Mouse (Mus musculus): ENCODE results near the gene Stac3. TPM values are rescaled to one million over a fixed set of nuclear protein-coding genes. Genes with fewer than 3 reads are reported as not detected.

The Stac3 gene
- polyA plus RNA-seq, 1 experiment from 2014 or later, result 2.9 TPM

DNA sequence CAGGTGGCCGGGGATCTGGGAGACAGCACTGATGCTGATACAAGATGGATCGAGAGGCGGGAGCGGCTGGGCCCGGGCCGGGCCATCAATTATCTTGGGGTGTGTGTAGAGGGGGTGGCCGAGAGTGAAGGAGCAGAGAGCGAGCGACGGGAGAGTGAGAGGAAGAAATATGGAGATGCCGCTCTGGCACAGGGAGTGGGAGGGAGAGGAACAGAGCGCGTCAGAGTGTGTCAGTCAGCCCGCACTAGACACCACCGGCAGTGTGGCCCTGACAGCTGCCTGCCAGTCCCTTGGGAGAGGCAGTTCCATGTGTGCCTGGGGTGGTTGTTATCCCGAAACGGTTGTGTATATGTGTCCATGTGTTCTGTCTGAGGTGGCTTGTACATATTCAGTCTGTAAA, 26.0 kb downstream of the Stac3 start:
- 2% methylated on average over 17 of the region's 17 CpGs for WGBS
- Histone ChIP-seq H3K4me1 (peaks cover 83% of the 10 kb centered on the region), H3K27me3 (replicated peaks) (peaks cover 5% of the 10 kb centered on the region; the same call in 1 of the 2 replicates)

GRCm38 (mm10) chr10:127530945-127531344, 29.5 kb downstream of the Stac3 start:
- Histone ChIP-seq H3K27ac (replicated peaks) (peak overlapping the region; percentile 70), H3K4me3 (replicated peaks) (peak overlapping the region; percentile 60), H3K27me3 (replicated peaks) (peaks cover 2% of the 10 kb centered on the region; the same call in 1 of the 2 replicates), H3K9ac (replicated peaks) (peak overlapping the region; percentile 34; the same call in 1 of the 2 replicates), H3K36me3 (no peaks in the 10 kb centered on the region), H3K4me2 (peak overlapping the region; percentile 94), H3K9me3 (replicated peaks) (no peaks in the 10 kb centered on the region), H3K4me1 (peaks cover 97% of the 10 kb centered on the region)
- 0% methylated on average over 17 of the region's 25 CpGs for whole genome bisulfite sequencing
- ATAC-seq (ENCODE audit: low FRiP score), result no peak

More for the DNA sequence above, 26.0 kb downstream of the Stac3 start:
- Histone ChIP-seq H3K4me3 (replicated peaks) (peak overlapping the region; percentile 7; the same call in 1 of the 2 replicates), H3K36me3 (no peaks in the 10 kb centered on the region), H3K9ac (replicated peaks) (peak overlapping the region; percentile 31), H3K9me3 (replicated peaks) (no peaks in the 10 kb centered on the region), H3K27ac (replicated peaks) (peak overlapping the region; percentile 70), H3K4me2 (peak overlapping the region; percentile 94)
- ATAC-seq (ENCODE audit: low FRiP score), result peak; percentile 3; the same call in 1 of the 2 replicates

DNA sequence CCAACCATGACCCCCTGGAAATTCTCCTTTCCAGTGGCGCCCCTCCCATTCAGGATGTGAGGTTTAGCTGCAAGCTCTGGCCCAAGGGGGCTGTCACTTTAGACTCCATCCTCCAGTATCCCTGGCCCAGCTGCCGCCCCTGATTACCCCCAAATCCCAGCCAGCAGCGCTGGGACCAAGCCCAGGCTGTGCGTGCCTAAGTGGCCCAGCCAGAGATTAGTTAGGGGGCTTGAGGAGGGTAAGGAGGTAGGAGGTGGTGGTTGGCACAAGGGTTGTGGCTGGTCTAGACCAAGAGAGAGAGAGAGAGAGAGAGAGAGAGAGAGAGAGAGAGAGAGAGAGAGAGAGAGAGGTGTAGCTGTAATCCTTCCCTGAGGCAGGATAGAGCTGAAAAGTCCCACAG, 30.1 kb downstream of the Stac3 start:
- WGBS, result 7% methylated on average over 4 of the region's 4 CpGs
- no peaks in the 10 kb centered on the region for H3K36me3 ChIP-seq
- peaks cover 2% of the 10 kb centered on the region; the same call in 1 of the 2 replicates for H3K27me3 ChIP-seq (replicated peaks)

DNA sequence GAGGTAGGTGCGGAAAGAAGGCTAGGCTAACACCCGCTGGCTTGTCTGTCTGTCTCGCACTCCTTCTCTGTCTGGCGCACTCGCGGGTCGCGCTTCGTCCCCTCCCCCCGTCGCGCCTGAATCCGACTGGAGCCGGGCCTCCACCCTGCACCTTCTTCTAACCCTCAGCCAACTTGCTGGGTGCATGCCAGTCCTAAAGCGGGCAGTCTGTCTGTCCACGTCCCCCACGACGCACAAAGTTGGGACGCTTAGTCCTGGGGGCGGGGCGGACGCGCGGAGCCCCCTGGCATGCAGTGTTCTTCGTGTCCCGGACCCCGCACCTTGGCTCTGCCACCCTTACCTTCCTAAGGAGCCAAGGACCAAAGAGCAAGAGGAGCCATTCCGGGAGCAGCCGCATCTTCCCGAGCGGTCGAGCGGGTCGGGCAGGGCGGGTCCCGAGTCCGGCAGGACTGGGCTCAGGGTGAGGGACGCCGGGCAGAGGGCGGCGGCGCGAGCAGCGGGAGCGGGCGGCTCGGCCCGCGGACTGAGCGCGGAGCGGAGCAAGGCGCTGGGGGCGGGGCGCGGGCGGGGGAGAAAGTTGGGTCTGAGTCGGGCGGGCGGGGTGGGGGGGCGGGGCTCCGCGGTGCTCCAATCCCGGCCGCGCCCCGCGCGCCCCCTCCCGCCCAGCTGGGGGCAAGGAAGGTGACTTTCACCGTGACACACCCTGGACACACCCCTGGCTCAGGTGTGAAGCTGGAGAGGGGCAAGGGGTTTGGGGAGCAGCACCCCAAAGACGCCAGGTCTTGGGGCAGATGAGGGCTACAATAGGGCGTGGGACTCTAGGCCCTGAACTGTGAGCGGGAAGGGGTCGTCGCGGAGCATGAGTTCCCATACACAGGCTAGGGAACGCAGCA, 32.8 kb downstream of the Stac3 start, which contains the start of gene Nxph4:
Gene Nxph4 (minus strand): TSS at position 524 of the 893 bp plus-strand sequence.
- under 1% methylated on average over 71 of the region's 78 CpGs for WGBS
- H3K4me1 ChIP-seq, result peaks cover 81% of the 10 kb centered on the region
- ATAC-seq (ENCODE audit: low FRiP score), result peak; percentile 15; the same call in 1 of the 2 replicates
- 0 out of 2 replicates have a peak, but pooled peaks cover 2% of the 10 kb centered on the region for H3K27me3 ChIP-seq (replicated peaks)
- peak within 1 kb of the TSS; percentile 66 for H3K9ac ChIP-seq (replicated peaks)
- H3K9me3 ChIP-seq (replicated peaks), result no peaks in the 10 kb centered on the region
- peak within 1 kb of the TSS; percentile 94 for H3K4me2 ChIP-seq
- H3K4me3 ChIP-seq (replicated peaks), result peak within 1 kb of the TSS; percentile 60
- peaks cover 10% of the 10 kb centered on the region for H3K36me3 ChIP-seq
- H3K27ac ChIP-seq (replicated peaks), result peak within 1 kb of the TSS; percentile 70

More for the DNA sequence above, 30.1 kb downstream of the Stac3 start:
- no peaks in the 10 kb centered on the region for H3K9me3 ChIP-seq (replicated peaks)
- peak overlapping the region; percentile 94 for H3K4me2 ChIP-seq
- 0 out of 2 replicates have a peak overlapping the region, but pooled peaks have one; percentile 34 for H3K9ac ChIP-seq (replicated peaks)
- peaks cover 97% of the 10 kb centered on the region for H3K4me1 ChIP-seq
- peak overlapping the region; percentile 70 for H3K27ac ChIP-seq (replicated peaks)
- no peak for ATAC-seq (ENCODE audit: low FRiP score)
- H3K4me3 ChIP-seq (replicated peaks), result peak overlapping the region; percentile 60

- WGBS, result under 1% methylated on average over 30 of the region's 30 CpGs
- Histone ChIP-seq H3K4me3 (replicated peaks) (peak overlapping the region; percentile 60), H3K36me3 (peaks cover 17% of the 10 kb centered on the region), H3K9me3 (replicated peaks) (no peaks in the 10 kb centered on the region), H3K27ac (replicated peaks) (peak overlapping the region; percentile 60), H3K27me3 (replicated peaks) (0 out of 2 replicates have a peak, but pooled peaks cover 2% of the 10 kb centered on the region), H3K4me1 (peaks cover 74% of the 10 kb centered on the region), H3K4me2 (peak overlapping the region; percentile 94), H3K9ac (replicated peaks) (peak overlapping the region; percentile 66)
- peak; percentile 1; the same call in 1 of the 2 replicates for ATAC-seq (ENCODE audit: low FRiP score)
Observed at GRCm38 (mm10) chr10:127534929-127535384, 33.5 kb downstream of the Stac3 start.

DNA sequence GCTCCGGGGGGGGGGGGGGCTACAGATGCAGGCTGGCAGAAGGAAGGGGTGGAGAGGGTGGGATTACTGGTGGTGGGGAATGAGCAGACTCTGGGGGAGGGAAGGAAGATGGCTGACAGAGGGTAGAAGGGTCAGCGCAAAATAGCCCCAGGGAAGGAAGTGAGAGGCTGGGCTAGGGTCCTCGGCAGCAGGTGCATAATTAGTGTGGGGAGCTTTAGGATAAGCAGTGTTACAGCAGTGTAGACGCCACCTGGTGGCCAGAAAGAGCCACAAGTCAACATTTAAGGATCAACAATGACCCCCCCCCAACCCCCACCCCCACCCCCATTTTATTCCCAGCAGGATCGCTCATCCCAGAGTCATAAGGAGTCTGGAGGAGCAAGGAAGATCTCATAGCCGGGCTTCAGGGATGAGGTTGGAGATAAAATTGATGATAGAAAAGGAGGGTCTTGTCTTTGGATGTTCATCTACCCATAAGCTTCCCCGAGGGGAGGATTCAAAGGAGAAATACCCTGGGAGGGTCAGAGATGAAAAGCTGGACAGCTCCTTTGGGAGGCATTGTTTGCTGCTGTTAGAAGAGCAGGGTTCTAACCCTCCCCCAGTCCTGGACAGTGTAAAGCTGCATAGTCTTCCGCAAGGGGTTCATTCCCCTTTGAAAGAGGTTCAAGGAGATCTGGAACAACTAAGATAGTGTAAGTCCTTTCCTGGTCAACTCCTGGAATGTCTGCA, 35.3 kb downstream of the Stac3 start:
- H3K9ac ChIP-seq (replicated peaks), result 0 out of 2 replicates have a peak overlapping the region, but pooled peaks have one; percentile 5

DNA sequence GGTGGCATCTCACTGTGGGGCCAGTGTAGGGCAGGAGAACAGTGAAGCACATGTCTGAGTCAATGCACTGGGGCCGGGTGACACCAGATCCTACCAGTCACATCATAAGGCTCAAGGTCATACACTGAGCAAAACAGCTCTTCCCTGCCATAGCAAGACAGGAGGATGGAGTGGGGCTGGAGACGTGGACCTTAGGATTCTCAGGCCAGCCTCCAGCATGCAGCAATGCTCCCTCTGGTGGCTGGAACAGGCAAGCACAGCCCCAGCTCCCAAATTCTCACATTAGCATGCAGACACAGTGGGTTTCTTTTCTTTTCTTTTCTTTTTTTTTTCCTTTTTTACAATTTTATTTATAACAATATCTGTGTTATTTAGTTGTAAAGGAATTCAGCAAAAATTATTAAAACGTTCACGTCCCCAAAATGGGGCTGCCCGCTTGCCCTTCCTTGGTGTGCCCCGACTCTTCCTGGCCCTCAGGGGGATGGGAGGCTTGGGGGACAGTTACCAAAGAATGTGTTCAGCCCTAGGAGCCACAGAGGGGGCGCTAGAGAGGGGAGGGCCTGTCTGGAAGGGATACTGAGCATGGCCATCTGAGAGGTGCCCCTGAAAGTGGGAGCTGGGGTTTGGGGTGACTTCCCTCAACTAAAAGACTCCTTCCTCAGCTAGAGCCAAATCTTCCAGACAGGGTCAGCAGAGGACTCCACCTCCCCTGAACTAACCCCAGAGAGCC, 36.5 kb downstream of the Stac3 start:
- H3K27me3 ChIP-seq (replicated peaks), result 0 out of 2 replicates have a peak, but pooled peaks cover 2% of the 10 kb centered on the region
- H3K4me1 ChIP-seq, result peaks cover 47% of the 10 kb centered on the region
- no peak overlapping the region for H3K4me2 ChIP-seq
- 24% methylated on average over 7 of the region's 7 CpGs for WGBS
- no peak overlapping the region for H3K9ac ChIP-seq (replicated peaks)
- H3K27ac ChIP-seq (replicated peaks), result peak overlapping the region; percentile 64; the same call in 1 of the 2 replicates
- H3K4me3 ChIP-seq (replicated peaks), result no peak overlapping the region
- peak; percentile 15; the same call in 1 of the 2 replicates for ATAC-seq (ENCODE audit: low FRiP score)
- H3K9me3 ChIP-seq (replicated peaks), result no peaks in the 10 kb centered on the region
- H3K36me3 ChIP-seq, result peaks cover 46% of the 10 kb centered on the region

More for the DNA sequence above, 35.3 kb downstream of the Stac3 start:
- WGBS, result 10% methylated on average over 8 of the region's 8 CpGs
- Histone ChIP-seq H3K36me3 (peaks cover 34% of the 10 kb centered on the region), H3K9me3 (replicated peaks) (no peaks in the 10 kb centered on the region), H3K27ac (replicated peaks) (peak overlapping the region; percentile 54; the same call in 1 of the 2 replicates), H3K4me2 (peak overlapping the region; percentile 25; the same call in 1 of the 2 replicates), H3K4me3 (replicated peaks) (no peak overlapping the region), H3K27me3 (replicated peaks) (0 out of 2 replicates have a peak, but pooled peaks cover 2% of the 10 kb centered on the region), H3K4me1 (peaks cover 56% of the 10 kb centered on the region)
- ATAC-seq (ENCODE audit: low FRiP score), result peak; percentile 16; the same call in 1 of the 2 replicates

- H3K36me3 ChIP-seq, result peaks cover 81% of the 10 kb centered on the region
- peaks cover 15% of the 10 kb centered on the region for H3K4me1 ChIP-seq
- no peak for ATAC-seq (ENCODE audit: low FRiP score)
- no peaks in the 10 kb centered on the region for H3K9me3 ChIP-seq (replicated peaks)
- no peak overlapping the region for H3K4me2 ChIP-seq
- H3K9ac ChIP-seq (replicated peaks), result no peak overlapping the region
- no peak overlapping the region for H3K4me3 ChIP-seq (replicated peaks)
- no peak overlapping the region for H3K27ac ChIP-seq (replicated peaks)
- H3K27me3 ChIP-seq (replicated peaks), result no peaks in the 10 kb centered on the region
- WGBS, result 97% methylated on average over 8 of the region's 8 CpGs
Observed at GRCm38 (mm10) chr10:127541510-127541909, 40.0 kb downstream of the Stac3 start.

DNA sequence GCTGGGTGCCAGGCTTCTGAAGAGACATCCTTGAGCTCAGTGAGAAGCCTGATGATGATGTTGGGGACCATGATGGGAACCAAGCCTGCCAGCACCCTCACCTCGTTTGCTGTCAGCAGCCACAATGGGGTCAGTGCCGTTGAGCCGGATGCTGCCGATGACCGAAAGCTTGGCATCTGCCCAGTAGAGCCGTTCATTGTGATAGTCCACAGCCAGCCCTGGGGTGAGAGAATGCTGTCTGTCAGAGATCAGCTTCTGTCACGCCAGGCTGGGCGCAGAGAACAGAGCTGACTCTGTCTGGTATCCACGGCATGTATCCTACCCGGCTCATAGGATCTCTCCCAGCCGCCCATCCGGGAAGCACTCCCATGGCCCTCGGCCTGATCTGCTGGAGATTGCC, 40.6 kb downstream of the Stac3 start:
- no peak overlapping the region for H3K4me2 ChIP-seq
- H3K4me3 ChIP-seq (replicated peaks), result no peak overlapping the region
- peaks cover 87% of the 10 kb centered on the region for H3K36me3 ChIP-seq
- no peak; the same call in 1 of the 2 replicates for ATAC-seq (ENCODE audit: low FRiP score)
- 61% methylated on average over 13 of the region's 13 CpGs for WGBS
- H3K27me3 ChIP-seq (replicated peaks), result no peaks in the 10 kb centered on the region
- H3K9me3 ChIP-seq (replicated peaks), result no peaks in the 10 kb centered on the region
- no peak overlapping the region for H3K9ac ChIP-seq (replicated peaks)
- peak overlapping the region; percentile 48; the same call in 1 of the 2 replicates for H3K27ac ChIP-seq (replicated peaks)
- H3K4me1 ChIP-seq, result peaks cover 9% of the 10 kb centered on the region

- peak overlapping the region; percentile 48 for H3K27ac ChIP-seq (replicated peaks)
- H3K9ac ChIP-seq (replicated peaks), result no peak overlapping the region
- no peaks in the 10 kb centered on the region for H3K9me3 ChIP-seq (replicated peaks)
- no peaks in the 10 kb centered on the region for H3K27me3 ChIP-seq (replicated peaks)
- no peak overlapping the region for H3K4me2 ChIP-seq
- H3K36me3 ChIP-seq, result peaks cover 93% of the 10 kb centered on the region
- H3K4me1 ChIP-seq, result peaks cover 4% of the 10 kb centered on the region
- H3K4me3 ChIP-seq (replicated peaks), result no peak overlapping the region
- 26% methylated on average over 6 of the region's 6 CpGs for WGBS
- ATAC-seq (ENCODE audit: low FRiP score), result no peak
Observed at GRCm38 (mm10) chr10:127542720-127543119, 41.2 kb downstream of the Stac3 start.
